Mouse (Mus musculus) MEL (cell line): Measurements from ENCODE around the gene Eno2. TPM values are rescaled to one million over a fixed set of nuclear protein-coding genes. Genes with fewer than 3 reads are reported as not detected.
A peak's percentile ranks its signal among the peaks of the same experiment; 100 is the strongest.
"Not testable (repeated sequence)": the region's sequence is repeated elsewhere in the genome, so short reads cannot be mapped to it uniquely, and the experiment has no call there.

Source experiments
- DNase-seq: peaks from one replicate; pipeline ENCODE4 v3.0.0; 2011; ENCODE audit warnings: low read depth, low spot score
- H3K27ac ChIP-seq: 2 replicates; pipeline ENCODE4 v1.5.1; 2012; ENCODE audit warnings: low read depth, mild to moderate bottlenecking, control low read depth, low read length, moderate library complexity; ENCODE audit not compliant: control insufficient read depth
- H3K27me3 ChIP-seq, 2 experiments: fragments of 150-350 bp in 1 of 2; sonication (generic) in 1 of 2; 2 replicates each; pipeline ENCODE4 v1.6.1; 2012; ENCODE audit warnings: low read length in 2 of 2, mild to moderate bottlenecking in 2 of 2, improper control_type of control experiment in 1 of 2, moderate library complexity in 1 of 2; ENCODE audit not compliant: insufficient read depth in 2 of 2, control insufficient read depth in 1 of 2
- H3K36me3 ChIP-seq, 2 experiments: 2 replicates each; pipeline ENCODE4 v1.6.1; 2012 to 2014; ENCODE audit warnings: low read length in 2 of 2, improper control_type of control experiment in 1 of 2, inconsistent platforms in 1 of 2, mild to moderate bottlenecking in 1 of 2; ENCODE audit not compliant: insufficient read depth in 2 of 2, control insufficient read depth in 1 of 2
- H3K4me1 ChIP-seq, 2 experiments: fragments of 150-350 bp in 1 of 2; sonication (generic) in 1 of 2; 2 replicates each; pipeline ENCODE4 v1.6.1; 2012; ENCODE audit warnings: low read length in 2 of 2, improper control_type of control experiment in 1 of 2, mild to moderate bottlenecking in 1 of 2; ENCODE audit not compliant: insufficient read depth in 2 of 2, control insufficient read depth in 1 of 2
- H3K4me3 ChIP-seq, 2 experiments: fragments of 150-350 bp in 1 of 2; sonication (generic) in 1 of 2; 2 replicates each; pipeline ENCODE4 v1.5.1; 2012; ENCODE audit warnings: low read depth in 2 of 2, low read length in 2 of 2, mild to moderate bottlenecking in 2 of 2, moderate library complexity in 2 of 2, control low read depth in 1 of 2, improper control_type of control experiment in 1 of 2; ENCODE audit not compliant: control insufficient read depth in 1 of 2, insufficient read depth in 1 of 2
- H3K79me2 ChIP-seq: 2 replicates; pipeline ENCODE4 v1.6.1; 2012; ENCODE audit warnings: mild to moderate bottlenecking, low read length, moderate library complexity; ENCODE audit not compliant: control insufficient read depth, poor library complexity, insufficient read depth
- H3K9ac ChIP-seq: 2 replicates; pipeline ENCODE4 v1.6.1; 2012; ENCODE audit warnings: low read depth, mild to moderate bottlenecking, control low read depth, low read length, moderate library complexity; ENCODE audit not compliant: control insufficient read depth, poor library complexity, severe bottlenecking
- H3K9me3 ChIP-seq: fragments of 150-350 bp; sonication (generic); replicated peaks from 2 replicates; pipeline ENCODE4 v1.6.1; 2012; ENCODE audit warnings: mild to moderate bottlenecking, low read length, improper control_type of control experiment, moderate library complexity; ENCODE audit not compliant: insufficient read depth
- BHLHE40 ChIP-seq: IDR thresholded peaks from 2 replicates; pipeline ENCODE4 v1.6.1; 2012; ENCODE audit warnings: low read depth, mild to moderate bottlenecking, inconsistent platforms, low read length, improper control_type of control experiment, borderline replicate concordance
- CTCF ChIP-seq, 3 experiments: IDR thresholded peaks in 2 of 3; conservative IDR thresholded peaks in 1 of 3; 2 replicates each; pipeline ENCODE4 v1.5.1; 2011 to 2012; ENCODE audit warnings: low read length in 3 of 3, low read depth in 2 of 3, mild to moderate bottlenecking in 2 of 3, improper control_type of control experiment in 1 of 3, inconsistent platforms in 1 of 3, mixed read lengths in 1 of 3, moderate library complexity in 1 of 3; ENCODE audit not compliant: control insufficient read depth in 1 of 3, insufficient read depth in 1 of 3, poor library complexity in 1 of 3, severe bottlenecking in 1 of 3
- ETS1 ChIP-seq: IDR thresholded peaks from 2 replicates; pipeline ENCODE4 v1.6.1; 2012; ENCODE audit warnings: low read depth, mild to moderate bottlenecking, inconsistent platforms, low read length, improper control_type of control experiment, moderate library complexity
- GABPA ChIP-seq: IDR thresholded peaks from 2 replicates; pipeline ENCODE4 v1.6.1; 2012; ENCODE audit warnings: low read depth, mild to moderate bottlenecking, inconsistent platforms, low read length, improper control_type of control experiment, moderate library complexity
- JUND ChIP-seq: IDR thresholded peaks from 2 replicates; pipeline ENCODE4 v1.6.1; 2011; ENCODE audit warnings: low read depth, mild to moderate bottlenecking, improper control_type of control experiment, low read length
- RAD21 ChIP-seq: IDR thresholded peaks from 2 replicates; pipeline ENCODE4 v1.6.1; 2011; ENCODE audit warnings: mild to moderate bottlenecking, low read depth, low read length, improper control_type of control experiment
- USF1 ChIP-seq: IDR thresholded peaks from 2 replicates; pipeline ENCODE4 v1.6.1; 2014; ENCODE audit warnings: low read depth, mild to moderate bottlenecking, inconsistent platforms, low read length, improper control_type of control experiment, moderate library complexity
- ZKSCAN1 ChIP-seq: IDR thresholded peaks from 2 replicates; pipeline ENCODE4 v1.6.1; 2012; ENCODE audit warnings: low read depth, mild to moderate bottlenecking, inconsistent platforms, low read length, improper control_type of control experiment, moderate library complexity
- ZNF384 ChIP-seq: IDR thresholded peaks from 2 replicates; pipeline ENCODE4 v1.6.1; 2012; ENCODE audit warnings: low read depth, mild to moderate bottlenecking, inconsistent platforms, low read length, improper control_type of control experiment
- polyA plus RNA-seq, 2 experiments: library from polyadenylated mRNA; stranded (reverse) in 1 of 2; unstranded in 1 of 2; fragments of >175 nt in 1 of 2; fragments of >200 nt in 1 of 2; gene quantifications; 2 replicates each; pipeline versions ENCODE4 v1.2.1 to v1.2.4; 2012; ENCODE audit warnings: low replicate concordance in 2 of 2, low read depth in 1 of 2; ENCODE audit not compliant: insufficient read length in 2 of 2, insufficient read depth in 1 of 2, missing spikeins in 1 of 2
- total RNA-seq: library from RNA; depleted of rRNA; stranded (reverse); fragments of 300-350 nt; gene quantifications from 2 replicates; pipeline ENCODE4 v1.2.3, GENCODE M21; 2012

The Eno2 gene
- total and polyA plus RNA-seq, 3 experiments, result 3.2 to 12.5 TPM; not detected in 1

DNA sequence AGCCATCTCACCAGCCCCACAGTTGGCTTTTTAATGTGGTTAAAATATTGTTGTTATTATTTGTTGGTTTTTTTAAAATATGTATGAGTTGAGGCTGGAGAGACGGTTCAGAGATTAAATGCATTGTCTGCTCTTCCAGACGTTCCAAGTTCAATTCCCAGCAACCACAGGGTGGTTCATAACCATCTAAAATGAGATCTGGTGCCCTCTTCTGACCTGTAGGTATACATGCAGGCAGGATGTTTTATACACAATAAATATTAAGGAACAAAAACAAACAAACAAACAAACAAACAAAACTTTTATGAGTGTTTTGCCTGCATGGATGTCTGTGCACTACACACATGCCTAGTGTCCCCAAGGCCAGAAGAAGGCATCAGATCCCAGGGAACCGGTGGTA is 33.6 kb upstream of the Eno2 start:
- TF ChIP-seq CTCF (IDR thresholded peaks at IDR 0.05 in 2 of 3, conservative IDR thresholded peaks at IDR 0.05 in 1 of 3; ENCODE audit: control insufficient read depth in 1 of 3, insufficient read depth in 1 of 3, low read depth in 2 of 3, low read length in 3 of 3, poor library complexity in 1 of 3, severe bottlenecking in 1 of 3), result peak in 1 of 3 experiments; percentile 23; a peak in 1 of 6 replicates
- TF ChIP-seq ETS1, result no peak
- TF ChIP-seq ZNF384, result no peak
- peak; percentile 12 for TF ChIP-seq RAD21
- Histone ChIP-seq H3K9ac (no peak overlapping the region), H3K4me3 (no peak overlapping the region), H3K27me3 (no peaks in the 10 kb centered on the region), H3K27ac (no peak overlapping the region), H3K36me3 (peaks cover 0 to 9% of the 10 kb centered on the region in 2 experiments; a peak in 2 of 4 replicates), H3K4me1 (peaks cover 0 to 19% of the 10 kb centered on the region in 2 experiments; a peak in 2 of 4 replicates), H3K79me2 (no peaks in the 10 kb centered on the region; the same call in 1 of the 2 replicates), H3K9me3 (no peaks in the 10 kb centered on the region)
- no peak for DNase-seq

DNA sequence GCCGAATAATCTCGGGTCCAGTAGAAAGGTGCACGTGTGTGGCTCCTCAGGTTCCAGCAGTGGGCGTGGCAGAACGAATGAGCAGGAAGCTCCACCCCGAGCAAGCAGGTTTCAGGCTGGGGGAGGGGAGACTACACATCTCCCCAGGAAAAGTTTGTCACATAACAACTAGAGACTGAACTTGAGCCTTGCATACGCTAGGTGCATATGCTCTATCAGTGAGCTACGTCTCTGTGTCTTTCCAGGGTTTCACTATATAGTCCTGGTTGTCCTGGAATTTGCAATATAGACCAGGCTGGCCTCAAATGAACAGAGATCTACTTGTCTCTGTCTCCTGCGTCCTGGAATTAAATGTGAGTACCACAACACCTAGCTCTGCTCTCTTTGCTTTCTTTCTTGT is 32.9 kb upstream of the Eno2 start:
- H3K9ac ChIP-seq, H3K79me2 ChIP-seq, H3K36me3 ChIP-seq, H3K27me3 ChIP-seq, H3K9me3 ChIP-seq, H3K27ac ChIP-seq, DNase-seq, H3K4me3 ChIP-seq: not testable (repeated sequence)
- H3K4me1 ChIP-seq, result peaks cover 0 to 14% of the 10 kb centered on the region in 2 experiments; a peak in 2 of 4 replicates

DNA sequence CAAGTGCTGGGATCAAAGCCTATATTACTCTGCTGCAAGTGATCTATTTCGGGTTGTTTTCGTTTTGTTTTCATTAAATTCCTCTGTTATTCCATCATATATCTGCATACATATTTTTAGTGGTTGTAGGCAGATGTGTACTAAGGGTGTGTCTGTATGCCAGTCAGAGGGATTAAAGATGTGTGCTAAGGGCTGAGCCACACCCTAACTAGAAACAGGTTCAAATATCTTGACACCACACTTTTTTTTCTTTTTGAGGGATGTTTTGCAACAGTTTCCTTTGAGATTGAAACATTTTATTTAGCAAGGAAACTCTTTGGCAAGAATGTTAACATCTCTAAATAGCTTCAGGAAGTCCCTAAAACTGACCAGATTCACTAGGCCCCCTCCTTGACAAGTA is 26.7 kb upstream of the Eno2 start:
- H3K9me3 ChIP-seq, result no peaks in the 10 kb centered on the region
- TF ChIP-seq USF1 (no peak), JUND (no peak), ZKSCAN1 (no peak), BHLHE40 (no peak), ZNF384 (no peak), GABPA (no peak)
- H3K27me3 ChIP-seq, result peaks cover 1 to 2% of the 10 kb centered on the region in 2 experiments; a peak in 3 of 4 replicates
- H3K4me3 ChIP-seq, result no peak overlapping the region
- no peak overlapping the region for H3K27ac ChIP-seq
- no peaks in the 10 kb centered on the region for H3K79me2 ChIP-seq
- DNase-seq, result no peak
- H3K36me3 ChIP-seq, result no peaks in the 10 kb centered on the region
- no peak overlapping the region for H3K9ac ChIP-seq
- H3K4me1 ChIP-seq, result no peaks in the 10 kb centered on the region
